Mouse (Mus musculus) megakaryocyte, embryonic 14.5 days (primary cell): ENCODE data around the gene Wdpcp. TPM values are rescaled to one million over a fixed set of nuclear protein-coding genes. Genes with fewer than 3 reads are reported as not detected.
A peak's percentile ranks its signal among the peaks of the same experiment; 100 is the strongest.

ENCODE experiments used
- H3K27me3 ChIP-seq: replicated peaks from 2 replicates; pipeline ENCODE3; 2012; ENCODE audit warnings: inconsistent platforms
- H3K36me3 ChIP-seq: replicated peaks from 2 replicates; pipeline ENCODE3; 2012; ENCODE audit warnings: low read length, inconsistent platforms, mixed read lengths
- H3K4me1 ChIP-seq: 2 replicates; pipeline ENCODE4 v1.6.1; 2012; ENCODE audit warnings: inconsistent platforms
- H3K4me3 ChIP-seq: replicated peaks from 2 replicates; pipeline ENCODE3; 2012; ENCODE audit warnings: moderate library complexity, mild to moderate bottlenecking, inconsistent platforms
- H3K9me3 ChIP-seq: 2 replicates; pipeline ENCODE4 v1.6.1; 2012; ENCODE audit warnings: inconsistent platforms
- FLI1 ChIP-seq: IDR thresholded peaks from 2 replicates; pipeline ENCODE4 v1.6.1; 2012; ENCODE audit warnings: low read length, inconsistent platforms, mixed read lengths
- GATA1 ChIP-seq: IDR thresholded peaks from 3 replicates; pipeline ENCODE4 v1.6.1; 2012; ENCODE audit warnings: mixed read lengths, low read length, inconsistent platforms, borderline replicate concordance
- polyA plus RNA-seq: library from polyadenylated mRNA; stranded (reverse); fragments of >175 nt; gene quantifications from 2 replicates; pipeline ENCODE4 v1.2.3, GENCODE M21; 2012; ENCODE audit warnings: low replicate concordance; ENCODE audit not compliant: insufficient read depth

Wdpcp gene
- polyA plus RNA-seq, 1 experiment, result 0.32 TPM

DNA sequence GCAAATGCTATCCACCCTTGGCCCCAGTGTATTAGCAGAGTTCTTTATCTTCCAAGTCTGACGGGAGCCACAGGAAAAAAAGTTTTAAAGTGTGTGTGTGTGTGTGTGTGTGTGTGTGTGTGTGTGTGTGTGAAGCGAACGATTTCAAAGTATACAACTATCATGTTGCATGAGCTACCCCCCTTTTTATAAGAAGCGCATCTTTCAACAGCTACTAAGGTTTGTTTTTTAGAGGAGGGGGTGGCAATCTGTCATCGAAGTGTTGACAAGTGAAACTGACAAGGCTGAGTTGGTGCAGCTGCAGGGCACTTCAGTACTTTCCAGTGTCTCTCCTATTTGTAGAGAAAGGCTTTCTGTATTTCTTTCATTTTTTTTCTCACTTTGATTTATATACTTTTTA lies 66.3 kb downstream of the Wdpcp start:
- no peaks in the 10 kb centered on the region for H3K27me3 ChIP-seq
- 0 out of 2 replicates have a peak, but pooled peaks cover 2% of the 10 kb centered on the region for H3K9me3 ChIP-seq
- no peak for TF ChIP-seq FLI1
- no peak for TF ChIP-seq GATA1
- no peak overlapping the region for H3K4me3 ChIP-seq
- H3K36me3 ChIP-seq, result no peaks in the 10 kb centered on the region
- H3K4me1 ChIP-seq, result no peaks in the 10 kb centered on the region; the same call in 1 of the 2 replicates

DNA sequence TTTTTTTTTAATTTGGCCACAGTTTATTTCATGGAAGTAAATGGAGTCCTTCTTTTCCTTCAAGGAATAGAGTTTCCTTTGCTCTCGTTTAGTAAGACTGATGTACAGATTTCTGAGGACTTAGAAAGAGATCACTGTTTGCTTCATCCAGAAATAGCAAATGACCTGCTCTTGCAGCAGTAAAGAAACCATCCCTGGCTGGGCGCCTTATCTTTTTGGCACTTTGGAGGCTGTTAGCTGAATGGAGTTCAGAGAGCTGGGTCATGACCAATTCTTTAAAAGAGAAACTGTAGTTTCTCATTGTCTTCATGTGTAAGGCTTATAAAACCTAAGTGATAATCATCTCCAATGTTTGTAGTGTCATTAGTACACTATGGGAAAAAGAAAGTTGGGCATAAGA lies 67.5 kb downstream of the Wdpcp start:
- H3K36me3 ChIP-seq, result no peaks in the 10 kb centered on the region
- no peak for TF ChIP-seq GATA1
- TF ChIP-seq FLI1, result no peak
- H3K27me3 ChIP-seq, result no peaks in the 10 kb centered on the region
- H3K9me3 ChIP-seq, result 0 out of 2 replicates have a peak, but pooled peaks cover under 1% of the 10 kb centered on the region
- H3K4me1 ChIP-seq, result peaks cover 5% of the 10 kb centered on the region
- no peak overlapping the region for H3K4me3 ChIP-seq

DNA sequence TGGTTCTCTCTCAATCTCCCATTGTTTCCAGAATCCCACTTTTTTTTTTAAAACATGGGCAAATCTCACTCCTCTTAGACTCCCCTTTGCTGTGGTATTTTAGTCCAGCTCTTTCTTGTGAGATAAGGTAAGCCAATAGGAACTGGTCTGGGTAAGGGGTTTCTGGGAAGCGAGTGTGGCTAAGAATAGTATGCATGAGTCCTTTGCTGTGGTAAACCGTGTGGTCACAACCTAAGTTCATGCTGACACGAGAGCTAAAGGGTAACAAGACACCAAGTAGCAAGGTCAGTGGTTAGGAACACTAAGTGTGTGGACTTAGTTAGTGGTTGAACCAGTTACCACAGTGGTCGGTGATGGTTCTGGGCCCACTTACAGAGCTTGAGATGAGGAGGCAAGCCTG lies 72.2 kb downstream of the Wdpcp start:
- H3K4me3 ChIP-seq, result peak overlapping the region; percentile 42
- no peaks in the 10 kb centered on the region for H3K9me3 ChIP-seq
- TF ChIP-seq FLI1, result no peak
- no peak for TF ChIP-seq GATA1
- H3K36me3 ChIP-seq, result no peaks in the 10 kb centered on the region
- no peaks in the 10 kb centered on the region for H3K27me3 ChIP-seq
- peaks cover 6% of the 10 kb centered on the region for H3K4me1 ChIP-seq

DNA sequence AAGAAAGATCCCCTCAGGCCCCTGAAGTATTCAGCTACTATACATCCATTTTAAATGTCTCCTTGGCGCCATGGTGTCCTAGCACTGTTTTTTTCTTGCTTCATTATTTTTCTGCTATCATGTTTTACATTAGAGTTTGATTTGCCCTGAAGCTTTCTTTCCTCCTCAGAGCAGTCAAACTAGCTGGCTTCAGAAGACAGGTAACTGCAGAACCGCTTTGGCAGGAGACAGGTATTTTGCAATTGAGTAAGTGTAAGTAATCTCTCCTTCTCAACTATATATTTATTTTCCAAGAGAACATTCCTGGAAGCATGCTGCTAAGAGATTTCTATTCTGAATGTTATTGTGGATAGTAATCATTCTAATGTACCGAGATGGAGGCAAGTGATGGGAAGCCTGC lies 74.1 kb downstream of the Wdpcp start:
- Histone ChIP-seq H3K9me3 (no peaks in the 10 kb centered on the region), H3K4me3 (no peak overlapping the region), H3K36me3 (no peaks in the 10 kb centered on the region), H3K4me1 (peaks cover 6% of the 10 kb centered on the region), H3K27me3 (no peaks in the 10 kb centered on the region)
- no peak for TF ChIP-seq FLI1
- no peak for TF ChIP-seq GATA1

DNA sequence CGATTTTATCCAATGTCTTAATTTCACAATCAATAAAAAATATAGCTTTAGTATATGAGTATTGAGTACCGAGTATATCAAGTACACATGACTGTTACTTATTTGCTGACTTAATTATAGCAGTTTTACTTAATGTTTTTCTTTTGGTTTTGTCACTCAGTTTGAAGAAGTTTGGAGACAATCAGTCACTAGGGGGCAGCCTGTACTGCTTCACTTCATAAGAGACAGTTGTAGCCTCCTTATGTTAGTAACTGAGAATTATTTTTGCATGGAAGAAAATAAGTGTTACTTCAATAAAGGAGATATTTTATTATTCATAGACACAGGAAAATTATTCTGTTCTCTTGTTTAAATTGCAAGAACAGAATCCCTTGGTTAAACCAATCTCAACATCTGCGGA lies 87.0 kb downstream of the Wdpcp start:
- Histone ChIP-seq H3K4me1 (no peaks in the 10 kb centered on the region), H3K4me3 (no peak overlapping the region), H3K9me3 (no peaks in the 10 kb centered on the region), H3K27me3 (no peaks in the 10 kb centered on the region), H3K36me3 (no peaks in the 10 kb centered on the region)
- TF ChIP-seq GATA1 (no peak), FLI1 (no peak)

DNA sequence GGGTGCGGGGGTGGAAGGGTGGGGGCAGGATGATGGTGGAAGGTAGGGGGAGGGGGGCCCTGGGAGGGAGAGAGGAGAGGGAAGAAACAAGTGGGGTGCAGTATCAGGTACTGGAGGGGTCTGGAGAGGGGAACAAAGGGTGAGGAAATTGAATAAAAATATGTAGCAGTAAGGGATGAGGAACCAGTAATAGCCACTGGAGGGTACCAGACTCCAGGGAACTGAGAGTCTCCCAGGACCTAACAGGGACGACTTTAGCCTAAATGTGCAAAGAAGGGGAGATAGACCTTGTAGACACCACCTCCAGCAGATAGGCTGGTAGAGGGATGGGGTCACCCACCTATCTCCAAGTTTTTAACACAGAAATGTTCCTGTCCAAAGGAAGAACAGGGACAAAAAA lies 105.0 kb downstream of the Wdpcp start:
- Histone ChIP-seq H3K4me3 (no peak overlapping the region), H3K27me3 (no peaks in the 10 kb centered on the region), H3K36me3 (no peaks in the 10 kb centered on the region), H3K4me1 (no peaks in the 10 kb centered on the region), H3K9me3 (peaks cover 7% of the 10 kb centered on the region)
- TF ChIP-seq GATA1 (no peak), FLI1 (no peak)

DNA sequence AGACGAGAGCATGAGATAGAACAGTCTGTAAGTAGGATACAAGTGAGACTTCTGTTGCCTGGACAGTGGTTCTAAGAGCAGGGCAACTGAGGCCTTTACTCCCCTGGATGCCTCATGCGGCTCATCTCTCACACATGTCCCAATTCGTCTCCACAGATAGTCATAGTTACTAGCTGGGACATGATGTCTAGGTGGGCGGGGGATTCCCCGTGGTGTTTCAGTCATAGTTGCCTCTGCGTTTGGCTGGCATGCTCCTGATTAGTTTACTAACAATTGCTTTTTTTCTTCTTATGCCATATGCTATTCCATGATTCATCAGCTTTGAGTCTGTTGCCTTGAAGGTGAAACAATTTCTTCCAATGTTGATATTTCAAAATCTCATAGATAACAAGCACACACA lies 116.4 kb downstream of the Wdpcp start:
- Histone ChIP-seq H3K9me3 (peaks cover 7% of the 10 kb centered on the region; the same call in 1 of the 2 replicates), H3K4me3 (no peak overlapping the region), H3K27me3 (no peaks in the 10 kb centered on the region), H3K36me3 (no peaks in the 10 kb centered on the region), H3K4me1 (no peaks in the 10 kb centered on the region)
- TF ChIP-seq FLI1 (no peak), GATA1 (no peak)

DNA sequence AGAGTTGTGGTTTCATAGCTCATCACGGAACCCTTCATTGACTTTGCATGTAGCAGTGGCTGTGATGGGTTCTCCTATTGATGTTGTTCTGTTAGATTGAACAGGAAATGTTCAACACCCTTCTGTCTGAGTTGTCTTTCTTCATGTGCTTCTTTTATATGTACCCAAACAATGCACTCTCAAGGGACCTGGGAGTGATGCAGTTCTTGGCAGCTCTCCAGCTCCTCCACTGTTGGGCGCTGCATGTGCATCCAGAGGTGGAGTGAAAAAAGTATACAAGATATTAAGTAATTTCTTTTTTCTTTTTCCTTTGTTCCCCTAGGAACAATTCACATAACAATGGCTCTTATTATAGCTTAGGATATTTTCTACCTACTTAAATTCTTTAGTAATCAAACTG lies 118.7 kb downstream of the Wdpcp start:
- Histone ChIP-seq H3K4me3 (no peak overlapping the region), H3K36me3 (no peaks in the 10 kb centered on the region)
- TF ChIP-seq GATA1, result no peak
- no peak for TF ChIP-seq FLI1

DNA sequence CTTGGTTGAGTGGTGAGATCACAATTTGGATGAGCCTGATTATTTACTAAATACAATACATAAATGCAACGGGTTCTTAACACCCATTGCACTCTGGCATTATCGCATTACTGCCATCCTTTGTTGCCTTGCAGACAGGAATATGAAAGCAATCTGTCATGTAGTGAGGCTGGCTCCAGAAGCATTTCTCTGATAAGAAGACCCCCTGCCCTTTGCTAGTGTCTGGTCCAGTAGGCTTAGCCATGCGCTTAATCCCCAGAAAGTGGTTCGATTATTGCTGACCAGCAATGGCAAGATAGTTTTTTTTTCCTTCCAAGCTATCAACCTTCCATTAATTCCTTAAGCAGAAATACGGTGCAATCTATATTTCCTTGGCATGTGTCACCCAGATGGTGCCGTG lies 122.1 kb downstream of the Wdpcp start:
- H3K4me1 ChIP-seq, result no peaks in the 10 kb centered on the region
- no peaks in the 10 kb centered on the region for H3K36me3 ChIP-seq
- TF ChIP-seq FLI1 (no peak), GATA1 (no peak)
- no peaks in the 10 kb centered on the region for H3K27me3 ChIP-seq
- no peaks in the 10 kb centered on the region for H3K9me3 ChIP-seq
- H3K4me3 ChIP-seq, result no peak overlapping the region

More for the DNA sequence above, 118.7 kb downstream of the Wdpcp start:
- H3K4me1 ChIP-seq, result no peaks in the 10 kb centered on the region
- H3K9me3 ChIP-seq, result no peaks in the 10 kb centered on the region
- H3K27me3 ChIP-seq, result no peaks in the 10 kb centered on the region

DNA sequence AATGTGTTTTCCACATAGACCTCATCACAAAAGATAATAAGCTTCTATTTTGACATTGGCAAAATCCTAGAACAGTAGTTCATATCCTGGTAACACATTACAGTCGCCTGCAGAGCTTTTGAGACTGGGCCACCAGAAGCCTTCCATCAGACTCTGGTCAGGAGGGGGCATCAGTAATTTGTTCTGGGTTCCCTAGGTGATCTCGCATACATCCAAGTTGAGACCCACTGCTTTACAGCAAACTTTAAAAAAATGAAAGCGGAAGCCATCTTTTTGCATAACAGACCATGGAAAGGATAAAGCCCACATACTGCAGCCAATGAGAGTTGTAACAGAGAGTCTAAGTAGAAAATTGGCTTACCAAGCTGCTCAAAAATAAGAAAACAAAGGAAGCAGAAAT lies 125.6 kb downstream of the Wdpcp start:
- no peak overlapping the region for H3K4me3 ChIP-seq
- no peak for TF ChIP-seq FLI1
- no peak for TF ChIP-seq GATA1

DNA sequence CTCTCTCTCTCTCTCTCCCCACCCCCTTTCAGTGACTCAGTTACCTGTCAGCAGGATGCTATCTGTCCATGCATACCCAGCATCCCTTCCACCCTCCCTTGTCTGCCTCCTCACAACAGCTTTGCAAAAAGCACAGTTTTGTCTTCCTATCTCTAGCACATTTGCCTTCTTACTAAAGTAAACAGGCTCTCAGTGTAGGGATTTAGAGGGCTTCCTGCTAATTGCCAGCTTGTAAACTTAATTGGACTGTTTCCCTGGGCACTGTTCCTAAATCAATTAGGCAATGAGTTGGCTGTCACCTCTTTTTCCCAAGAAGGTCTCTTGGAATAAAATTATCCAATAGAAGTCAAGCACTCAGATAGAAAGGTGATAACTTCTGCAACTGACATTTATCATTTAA lies 141.5 kb downstream of the Wdpcp start:
- TF ChIP-seq FLI1, result no peak
- no peak for TF ChIP-seq GATA1
- no peak overlapping the region for H3K4me3 ChIP-seq
- no peaks in the 10 kb centered on the region for H3K27me3 ChIP-seq
- H3K9me3 ChIP-seq, result peaks cover 10% of the 10 kb centered on the region
- H3K36me3 ChIP-seq, result peaks cover 11% of the 10 kb centered on the region
- no peaks in the 10 kb centered on the region for H3K4me1 ChIP-seq

More for the DNA sequence above, 125.6 kb downstream of the Wdpcp start:
- no peaks in the 10 kb centered on the region for H3K27me3 ChIP-seq
- no peaks in the 10 kb centered on the region for H3K9me3 ChIP-seq
- no peaks in the 10 kb centered on the region for H3K36me3 ChIP-seq
- no peaks in the 10 kb centered on the region for H3K4me1 ChIP-seq
